Mouse (Mus musculus) embryo, embryonic 11.5 days (tissue): ENCODE measurements around the gene Kcnj2.

Experiments
- DNase-seq: peaks from one replicate; pipeline ENCODE4 v3.0.0-alpha.2; 2012; ENCODE audit warnings: low read depth, low spot score

Gene Kcnj2

GRCm38 (mm10) chr11:111065635-111066298, at the start of gene Kcnj2:
TSS of gene Kcnj2 (plus strand) at chr11:111066164.
- DNase-seq, result peak; percentile 87

DNA sequence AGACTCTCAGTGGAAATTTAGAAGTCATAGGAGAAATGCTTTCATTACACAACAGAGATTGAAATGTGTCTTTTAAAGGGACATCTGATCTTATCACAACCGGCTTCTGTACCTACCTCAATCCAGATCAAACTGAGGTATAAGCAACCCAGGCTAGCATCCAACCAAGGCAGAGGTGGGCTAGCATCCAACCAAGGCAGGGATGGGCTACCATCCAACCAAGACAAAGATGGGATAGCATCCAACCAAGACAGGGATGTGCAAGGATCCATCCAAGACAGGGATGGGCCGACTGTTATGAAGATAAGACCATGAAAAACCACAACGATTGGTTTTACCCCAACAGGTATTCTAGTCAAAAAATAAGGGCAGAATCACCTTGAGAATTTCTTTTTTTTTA, 49.8 kb upstream of the Kcnj2 start:
- DNase-seq, result no peak

DNA sequence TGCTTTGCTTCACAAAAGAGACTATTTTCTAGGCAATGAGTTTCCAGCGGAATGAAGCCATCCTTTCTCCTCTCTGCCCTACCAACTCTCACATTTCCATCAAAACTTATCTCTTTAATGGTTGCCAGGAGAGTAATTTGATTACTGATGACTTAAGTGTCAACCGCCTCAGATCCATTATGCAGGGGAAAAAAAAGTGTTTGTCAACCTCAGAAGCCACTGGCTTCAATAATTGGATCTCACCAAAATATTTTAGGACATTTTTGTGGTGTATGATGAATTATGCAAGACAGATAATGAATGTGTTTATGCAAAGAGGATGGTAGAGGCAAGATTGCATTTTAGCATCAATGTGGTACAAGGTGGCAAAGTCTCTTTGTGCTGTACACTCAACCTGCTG, 45.8 kb upstream of the Kcnj2 start:
- no peak for DNase-seq

DNA sequence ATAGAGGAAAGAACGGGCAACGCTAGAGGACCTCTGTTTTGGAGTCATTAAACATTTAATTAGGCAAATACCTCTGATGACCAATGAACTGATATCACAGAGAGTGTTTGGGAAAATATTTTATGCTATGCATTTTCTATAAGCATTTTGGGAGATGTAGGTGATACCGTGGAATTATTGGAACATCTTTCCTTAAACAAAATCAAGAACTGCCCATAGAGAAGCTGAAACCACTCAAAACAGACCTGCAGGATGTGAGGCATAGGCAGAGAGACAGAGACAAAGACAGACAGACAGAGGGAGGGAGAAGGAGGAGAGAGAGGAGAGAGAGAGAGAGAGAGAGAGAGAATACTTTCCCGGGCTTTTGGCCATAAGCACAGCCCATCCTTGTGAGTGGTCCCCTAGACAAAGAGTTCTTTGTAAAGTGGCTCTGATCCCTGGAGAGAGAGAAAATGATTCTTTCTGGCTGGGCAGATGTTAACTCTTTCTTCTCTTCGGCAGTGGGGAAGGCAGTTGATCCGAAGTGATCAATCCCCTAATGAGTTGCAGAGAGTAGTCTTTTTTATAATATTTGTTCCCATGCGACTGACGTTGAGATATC, 43.2 kb upstream of the Kcnj2 start:
- no peak for DNase-seq

- peak; percentile 4 for DNase-seq
These were observed 23.8 kb upstream of the Kcnj2 start for GRCm38 (mm10) chr11:111042175-111042574.

GRCm38 (mm10) chr11:111043298-111043697, 22.7 kb upstream of the Kcnj2 start:
- no peak for DNase-seq

DNA sequence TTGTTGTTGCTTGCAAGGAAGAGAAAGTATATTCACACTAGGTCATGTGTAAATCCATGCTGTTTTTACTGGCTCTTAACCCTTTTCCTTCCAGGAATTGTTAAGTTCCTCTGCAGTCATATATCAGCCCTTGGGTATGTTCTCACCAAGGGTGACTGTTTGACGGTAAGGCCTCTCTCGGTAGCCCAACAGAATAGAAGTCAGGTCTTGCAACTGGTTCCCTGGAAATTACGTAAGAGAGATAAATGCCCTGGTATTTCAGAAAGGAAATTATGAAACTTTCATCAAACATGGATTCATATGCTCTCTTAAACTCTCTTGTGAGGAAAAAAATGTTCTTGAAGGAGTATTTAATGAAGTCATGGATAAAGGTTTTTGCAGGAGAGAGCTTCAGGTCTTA, 11.7 kb upstream of the Kcnj2 start:
- DNase-seq, result no peak

GRCm38 (mm10) chr11:111054854-111055822, 10.8 kb upstream of the Kcnj2 start:
- no peak for DNase-seq

DNA sequence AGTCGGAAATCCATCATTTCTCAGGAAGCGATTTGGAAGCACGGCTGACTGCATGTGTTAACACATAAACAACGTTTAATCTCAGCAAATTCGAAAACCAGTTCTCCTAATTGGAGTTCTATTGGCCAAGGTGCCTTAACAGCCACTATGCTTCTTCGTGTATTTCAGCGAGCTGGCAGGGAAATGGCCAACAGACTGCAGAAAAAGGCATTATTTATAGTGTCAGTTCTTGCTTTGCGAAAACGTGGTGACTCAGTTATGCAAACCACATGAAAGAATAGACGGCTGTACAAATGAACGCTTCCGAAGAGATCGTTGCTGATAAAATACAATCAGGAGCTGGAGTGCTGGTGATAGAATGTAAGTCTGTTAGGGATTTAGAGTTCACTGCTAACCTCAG, 9.9 kb upstream of the Kcnj2 start:
- DNase-seq, result no peak

DNA sequence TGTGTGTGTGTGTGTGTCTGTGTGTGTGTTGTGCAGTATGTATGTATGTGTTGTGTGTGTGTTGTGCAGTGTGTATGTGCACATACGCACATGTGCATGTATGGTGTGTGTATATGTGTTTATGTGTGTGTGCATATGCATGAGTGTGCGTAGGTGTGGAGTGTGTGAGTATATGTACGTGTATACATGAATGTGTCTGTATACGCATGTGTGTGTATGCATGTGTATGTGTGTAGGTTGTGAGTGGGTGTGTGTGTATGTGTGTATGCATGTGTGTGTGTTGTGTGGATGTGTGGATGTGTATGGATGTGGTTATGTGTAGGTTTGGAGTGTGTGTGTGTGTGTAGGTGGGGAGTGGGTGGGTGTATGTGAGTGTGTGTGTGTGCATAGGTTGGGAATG, 8.5 kb upstream of the Kcnj2 start:
- DNase-seq, result no peak

DNA sequence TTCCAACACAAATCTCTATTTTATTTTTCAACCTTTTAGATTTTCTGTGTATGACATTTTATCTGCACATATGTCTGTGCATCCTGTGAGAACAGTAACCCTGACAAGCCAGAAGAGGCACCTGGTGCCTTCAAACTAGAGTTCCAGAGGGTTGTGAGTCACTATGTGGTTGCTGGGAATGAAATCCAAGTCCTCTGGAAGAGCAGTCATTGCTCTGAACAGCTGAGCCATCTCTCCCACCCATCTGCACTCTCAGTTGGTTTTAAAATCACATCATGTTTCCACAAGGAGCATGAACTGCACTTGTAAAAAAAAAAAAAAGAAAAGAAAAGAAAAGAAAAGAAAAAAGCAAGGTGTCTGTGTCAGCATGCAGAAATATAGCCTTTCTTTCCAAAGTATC, 6.5 kb upstream of the Kcnj2 start:
- DNase-seq, result no peak

DNA sequence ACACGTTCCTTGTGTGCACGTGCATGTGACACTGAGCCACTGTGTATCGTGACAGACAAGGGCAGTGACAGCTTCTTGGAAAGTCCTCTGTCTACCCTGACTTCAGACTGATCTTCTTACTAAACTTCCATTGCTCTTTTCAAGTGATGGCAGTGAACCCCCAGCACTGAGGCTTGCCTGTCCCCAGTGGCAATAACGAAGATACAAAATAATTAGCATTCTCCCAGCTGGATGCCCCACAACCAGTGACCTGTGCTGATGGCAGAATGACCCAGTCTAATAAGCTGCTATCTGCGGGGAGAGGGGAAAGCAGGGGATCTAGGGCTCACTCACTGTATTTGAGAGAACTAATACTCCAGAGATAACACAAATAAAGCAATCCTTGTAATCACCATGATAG, 5.7 kb upstream of the Kcnj2 start:
- DNase-seq, result no peak

- DNase-seq, result peak; percentile 40
These were observed 1.0 kb upstream of the Kcnj2 start for GRCm38 (mm10) chr11:111064751-111065527.

DNA sequence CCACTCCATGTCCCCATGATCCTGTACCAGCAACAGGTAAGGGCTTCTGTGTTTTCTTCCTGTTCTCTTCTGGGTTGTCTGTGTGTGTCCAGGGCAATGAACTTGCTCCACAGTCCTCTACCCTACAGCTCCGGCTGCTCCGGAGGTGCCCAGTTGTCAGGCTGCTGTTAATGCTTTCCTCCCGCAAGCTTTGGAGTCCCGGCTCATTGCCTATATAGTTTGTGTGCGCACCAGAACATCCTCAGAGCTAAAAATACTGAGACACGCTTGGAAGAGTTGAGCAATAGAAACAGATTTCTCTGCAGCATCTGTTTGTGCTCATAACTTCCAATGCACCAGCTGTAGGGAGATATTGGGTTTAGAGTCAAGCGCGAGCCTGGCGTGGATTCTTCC, 331 bp downstream of the Kcnj2 start:
- peak; percentile 4 for DNase-seq

DNA sequence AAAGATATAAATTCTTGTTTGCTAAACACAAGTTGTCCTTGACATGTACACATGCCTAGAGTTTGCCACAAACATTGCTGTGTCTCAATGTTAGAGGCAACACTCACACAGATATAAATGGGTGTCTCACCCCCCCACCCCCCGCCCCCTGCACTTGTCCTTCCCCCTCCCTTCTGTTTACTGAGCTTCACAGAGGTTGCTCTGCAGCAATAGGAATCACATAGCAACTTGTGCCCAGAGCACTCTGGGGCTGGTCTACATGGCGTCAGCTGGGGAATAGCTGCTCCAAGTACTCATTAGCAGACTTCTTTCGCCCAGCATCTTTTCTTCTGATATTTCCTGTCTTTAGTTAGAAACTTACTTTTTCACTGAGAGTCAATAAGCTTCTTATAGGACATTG, 1.8 kb downstream of the Kcnj2 start:
- no peak for DNase-seq

- DNase-seq, result no peak
These were observed 4.5 kb downstream of the Kcnj2 start for GRCm38 (mm10) chr11:111070460-111070859.

GRCm38 (mm10) chr11:111074131-111074530, 8.2 kb downstream of the Kcnj2 start:
- no peak for DNase-seq

DNA sequence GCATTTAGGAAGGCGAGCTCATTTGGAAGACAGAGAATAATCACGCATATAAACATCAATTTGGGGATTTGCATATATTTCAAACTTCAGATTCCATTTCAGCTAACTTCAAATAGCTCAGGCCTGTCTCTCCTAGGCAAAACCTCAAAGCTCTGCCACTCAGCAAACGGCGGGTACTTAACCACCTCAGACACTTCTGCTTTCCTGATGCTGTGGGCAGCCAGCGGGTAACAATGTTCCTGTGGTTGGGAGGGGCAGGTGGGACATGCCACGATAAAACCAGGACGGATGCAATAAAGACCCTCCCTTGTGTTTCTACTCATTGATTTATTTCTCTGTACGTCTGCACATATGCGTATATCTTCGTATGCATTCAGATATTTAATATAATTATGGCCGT, 12.1 kb downstream of the Kcnj2 start:
- no peak for DNase-seq

DNA sequence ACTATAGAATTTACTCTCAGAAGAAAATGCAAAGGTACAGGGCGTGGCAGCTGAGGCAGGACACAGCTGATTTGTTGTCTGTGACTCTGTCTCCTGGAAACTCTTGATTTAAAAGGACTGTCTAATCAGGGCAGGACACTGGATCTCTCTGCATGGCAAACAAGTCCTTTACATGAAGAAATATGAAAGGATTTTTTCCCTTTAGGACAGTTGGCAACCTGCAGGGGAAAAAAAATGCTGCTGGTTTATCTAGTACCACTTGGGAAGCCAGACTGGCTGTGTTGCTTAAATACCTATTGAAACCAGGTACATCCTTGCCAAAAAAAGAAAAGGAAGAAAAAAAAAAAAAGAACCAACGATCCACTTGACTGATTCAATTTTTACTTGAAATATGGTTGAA, 17.0 kb downstream of the Kcnj2 start:
- DNase-seq, result no peak

DNA sequence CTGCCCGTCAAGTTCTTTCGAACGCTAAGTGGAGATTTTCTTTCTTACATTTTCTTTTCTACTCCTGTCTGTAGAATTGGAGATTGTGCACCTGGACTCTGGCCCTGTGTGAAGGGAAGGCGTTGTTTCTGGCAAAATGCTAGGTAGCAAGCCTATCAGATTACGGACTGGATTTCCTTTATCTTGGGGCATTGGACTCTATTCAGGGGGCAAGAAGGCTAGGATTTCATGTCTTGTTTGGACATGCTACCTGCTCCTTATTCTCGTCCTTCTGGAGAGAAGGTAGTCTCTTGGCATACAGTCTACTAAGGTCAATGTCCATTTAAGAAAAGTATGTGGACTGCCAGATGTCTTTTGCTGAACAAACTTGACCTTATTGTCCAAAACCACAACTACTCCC, 21.0 kb downstream of the Kcnj2 start:
- DNase-seq, result no peak

DNA sequence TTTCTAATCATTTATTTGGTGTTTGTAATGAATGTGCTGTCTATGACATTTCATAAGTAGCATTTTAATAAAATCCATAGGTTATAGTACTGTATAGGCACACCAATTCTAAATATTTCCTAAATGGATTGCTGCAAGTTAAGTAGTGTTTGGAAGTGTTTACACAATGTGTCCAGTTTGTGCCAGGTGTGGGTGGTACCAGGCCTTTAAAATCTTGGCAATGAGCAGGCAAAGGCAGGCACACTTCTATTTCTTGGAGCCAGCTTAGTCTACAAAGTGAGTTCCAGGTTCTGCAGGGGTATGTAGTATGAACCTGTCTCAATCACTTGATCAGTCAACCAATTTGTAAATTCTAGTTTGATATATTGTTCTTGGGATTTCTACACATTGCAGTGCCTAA, 22.3 kb downstream of the Kcnj2 start:
- DNase-seq, result no peak

DNA sequence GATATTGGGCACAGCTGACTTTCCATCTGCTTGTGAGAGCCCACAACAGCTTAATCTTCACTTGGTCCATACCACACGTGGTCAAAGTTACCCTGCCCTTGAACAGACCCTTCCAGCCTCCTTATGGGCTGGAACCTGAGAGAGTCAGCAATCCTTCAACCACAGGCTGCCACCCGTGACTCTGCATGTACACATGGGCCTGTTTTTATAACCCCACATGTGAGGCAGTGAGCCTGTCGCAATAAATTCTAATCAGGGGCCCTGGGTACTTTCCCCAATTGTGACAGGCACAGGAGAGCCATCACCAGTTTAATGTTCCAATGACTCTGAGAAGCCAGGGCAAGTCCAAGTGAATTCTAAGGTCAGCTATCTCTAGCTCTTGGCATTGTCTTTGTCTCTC, 22.8 kb downstream of the Kcnj2 start:
- DNase-seq, result peak; percentile 4
